Mouse (Mus musculus) G1E (cell line): ENCODE measurements around the gene Lrrc27.

Experiments
- CTCF ChIP-seq: IDR thresholded peaks from 2 replicates; pipeline ENCODE4 v1.5.1; 2012; ENCODE audit warnings: low read depth, low read length, inconsistent platforms, mixed read lengths
- POLR2AphosphoS5 ChIP-seq: IDR thresholded peaks from 2 replicates; pipeline ENCODE4 v1.6.1; 2012; ENCODE audit warnings: low read depth, low read length, inconsistent platforms; ENCODE audit not compliant: insufficient replicate concordance

GRCm38 (mm10) chr7:139233714-139234113, 20.9 kb downstream of the Lrrc27 start:
- TF ChIP-seq CTCF (peak; percentile 69), POLR2AphosphoS5 (no peak)
